Mouse (Mus musculus) E14TG2a.4 (cell line): ENCODE results near the gene Smarcad1.

ENCODE experiments used
- CTCF ChIP-seq: conservative IDR thresholded peaks from 2 replicates; pipeline ENCODE4 v1.5.1; 2014; ENCODE audit warnings: low read length
- NANOG ChIP-seq: IDR thresholded peaks from 2 replicates; pipeline ENCODE4 v1.6.1; 2014; ENCODE audit warnings: borderline replicate concordance, low read length, mixed read lengths
- POU5F1 ChIP-seq: IDR thresholded peaks from 2 replicates; pipeline ENCODE4 v1.6.1; 2014; ENCODE audit warnings: low read length, borderline replicate concordance

- no peak for TF ChIP-seq CTCF
- no peak for TF ChIP-seq NANOG
- no peak for TF ChIP-seq POU5F1
These were observed 111.2 kb downstream of the Smarcad1 start for GRCm38 (mm10) chr6:65153570-65153969.
